Mouse (Mus musculus) megakaryocyte progenitor cell, adult 5-6 weeks (primary cell): ENCODE measurements around the gene Gm47289. TPM values are rescaled to one million over a fixed set of nuclear protein-coding genes. Genes with fewer than 3 reads are reported as not detected.
A peak's percentile ranks its signal among the peaks of the same experiment; 100 is the strongest.

Source experiments
- ATAC-seq: replicated peaks from 2 replicates; pipeline ENCODE4 v1.8.0; 2016; ENCODE audit warnings: mild to moderate bottlenecking, moderate TSS enrichment, inconsistent platforms; ENCODE audit not compliant: poor library complexity
- total RNA-seq, 2 experiments: library from RNA; stranded (forward) in 1 of 2; stranded (reverse) in 1 of 2; fragments of 157-497, 149-512 nt in 1 of 2; fragments of 200-1000 nt in 1 of 2; gene quantifications; 2 replicates each; pipeline versions ENCODE4 v1.2.3 to v1.2.4; 2015 to 2017

Gm47289 gene
- total RNA-seq (2015) (not detected in 2 replicates), total RNA-seq (2017) (not detected in 2 replicates)

DNA sequence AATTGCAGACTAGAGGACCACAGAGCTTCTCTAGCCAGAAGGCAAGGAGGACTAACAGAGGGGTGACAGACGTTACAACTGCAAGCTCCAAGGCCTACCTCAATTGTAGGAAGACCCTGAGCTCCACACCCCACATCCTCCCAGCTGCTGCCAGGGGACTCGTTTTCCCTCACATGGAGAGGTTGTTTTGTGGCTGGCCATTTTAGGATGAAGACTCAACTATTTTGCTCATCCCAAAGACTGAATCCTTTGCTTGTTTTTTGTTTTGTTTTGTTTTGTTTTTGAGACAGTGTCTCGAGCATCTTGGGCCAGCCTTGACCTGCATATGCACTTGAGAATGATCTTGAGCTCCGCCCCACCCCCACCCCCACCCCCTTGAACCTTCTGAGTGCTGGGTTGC is at the start of gene Gm47289:
TSS of gene Gm47289 (plus strand) at position 301 of the 400 bp plus-strand sequence.
- no peak for ATAC-seq

DNA sequence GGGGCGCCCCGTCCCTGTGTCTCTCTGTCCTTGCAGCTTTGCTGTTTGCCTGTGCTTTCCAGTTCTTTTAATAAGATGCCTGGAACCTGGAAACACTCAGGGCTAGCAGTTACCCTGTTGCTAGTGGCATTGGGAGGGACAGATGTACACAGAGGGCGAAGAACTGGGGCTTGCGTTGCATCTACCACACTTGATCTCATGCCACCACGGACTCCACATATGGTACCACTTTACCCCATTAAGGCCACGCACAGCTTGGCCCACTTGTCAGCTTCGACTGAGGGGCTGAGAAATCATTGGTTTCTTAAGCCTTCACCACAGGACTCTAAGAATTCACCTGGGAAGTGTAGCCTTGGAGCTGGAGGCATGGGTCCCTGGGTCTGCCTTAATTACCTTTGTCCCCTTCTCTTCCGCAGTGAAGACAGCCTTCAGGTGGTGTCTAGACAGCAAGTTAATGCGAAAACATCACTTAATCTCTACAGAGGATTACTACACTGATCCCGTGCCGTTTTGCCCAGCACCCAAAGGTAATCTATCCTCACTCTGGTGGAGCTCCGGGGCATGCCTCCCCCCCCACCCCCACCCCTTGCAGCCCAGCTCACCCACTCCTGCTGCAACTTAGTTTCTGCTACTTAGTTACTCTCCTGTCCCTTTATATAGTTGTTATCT is 49.1 kb upstream of the Gm47289 start:
- no peak for ATAC-seq

DNA sequence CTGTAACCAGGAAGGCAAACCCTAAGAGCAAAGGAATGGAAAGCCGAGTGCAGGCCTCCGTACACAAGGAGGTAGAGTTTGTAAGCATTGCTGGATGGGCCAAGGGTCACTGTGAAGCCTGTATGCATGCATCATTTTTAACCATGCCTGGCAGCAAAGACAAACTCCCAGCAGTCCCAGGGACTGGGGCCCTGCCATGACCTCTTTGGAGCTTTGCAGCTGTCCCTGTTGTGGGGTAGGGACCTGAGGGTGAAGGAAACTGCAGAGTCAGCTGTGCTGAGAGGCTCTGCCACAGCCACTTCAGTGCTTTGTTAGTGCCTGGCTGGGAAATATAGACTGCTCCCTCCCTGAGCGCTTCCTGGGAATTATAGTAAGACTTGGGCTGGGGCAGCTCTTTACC is 48.3 kb upstream of the Gm47289 start:
- ATAC-seq = no peak

GRCm38 (mm10) chr9:119114911-119115310 is 44.0 kb upstream of the Gm47289 start:
- ATAC-seq = no peak

DNA sequence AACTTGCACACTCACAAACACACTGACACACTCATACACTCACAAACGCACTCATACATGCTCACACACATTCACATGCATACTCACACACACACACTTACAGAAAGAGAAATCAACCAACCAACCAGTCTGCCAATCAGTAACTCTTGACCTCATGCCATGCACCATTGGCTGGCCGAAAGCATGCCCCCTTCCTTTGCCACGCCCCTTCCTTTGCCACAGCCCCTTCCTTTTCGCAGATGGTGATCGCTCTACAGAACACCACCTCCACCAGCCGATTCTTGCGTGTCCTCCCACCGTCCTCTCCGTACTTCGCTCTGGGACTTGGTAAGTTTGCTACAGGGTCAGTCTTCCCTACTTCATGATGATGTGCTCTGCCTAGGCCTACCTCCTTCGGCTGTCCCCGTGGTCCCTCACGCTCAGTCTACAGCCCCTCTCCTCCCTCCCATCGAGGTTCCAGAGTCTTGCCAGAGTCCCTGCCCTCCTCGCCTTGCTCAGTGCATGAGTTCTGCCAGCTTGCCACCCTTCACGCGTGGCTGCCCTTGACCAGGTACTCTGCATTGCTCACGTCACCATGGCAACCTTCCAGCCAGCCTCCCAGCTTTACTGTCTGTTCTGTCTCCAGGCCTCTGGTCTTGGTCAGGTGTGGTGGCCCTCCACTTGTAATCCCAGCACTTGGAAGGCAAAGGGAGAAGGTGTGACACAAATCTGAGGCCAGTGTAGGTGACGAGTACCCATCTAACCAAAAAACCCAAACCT is 39.4 kb upstream of the Gm47289 start:
- no peak for ATAC-seq

DNA sequence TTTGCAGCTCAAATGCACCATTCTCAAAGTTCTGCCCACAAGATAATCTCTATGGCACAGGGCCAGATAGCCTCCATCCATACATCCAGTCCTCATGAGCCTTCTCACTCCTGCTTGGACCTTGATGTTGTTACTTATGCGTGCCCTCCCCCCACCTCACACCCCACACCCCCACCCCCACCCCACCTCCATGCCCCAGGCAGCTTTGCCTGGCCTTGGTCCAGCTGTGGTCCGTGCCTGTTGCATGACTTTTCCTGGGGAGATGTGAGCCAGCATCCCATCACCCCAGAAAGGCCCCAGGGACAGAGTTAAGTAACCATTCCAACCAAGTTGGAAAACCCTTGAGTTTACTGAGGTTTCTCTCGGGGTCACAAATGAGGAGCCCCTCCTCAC is 38.8 kb upstream of the Gm47289 start:
- no peak for ATAC-seq

DNA sequence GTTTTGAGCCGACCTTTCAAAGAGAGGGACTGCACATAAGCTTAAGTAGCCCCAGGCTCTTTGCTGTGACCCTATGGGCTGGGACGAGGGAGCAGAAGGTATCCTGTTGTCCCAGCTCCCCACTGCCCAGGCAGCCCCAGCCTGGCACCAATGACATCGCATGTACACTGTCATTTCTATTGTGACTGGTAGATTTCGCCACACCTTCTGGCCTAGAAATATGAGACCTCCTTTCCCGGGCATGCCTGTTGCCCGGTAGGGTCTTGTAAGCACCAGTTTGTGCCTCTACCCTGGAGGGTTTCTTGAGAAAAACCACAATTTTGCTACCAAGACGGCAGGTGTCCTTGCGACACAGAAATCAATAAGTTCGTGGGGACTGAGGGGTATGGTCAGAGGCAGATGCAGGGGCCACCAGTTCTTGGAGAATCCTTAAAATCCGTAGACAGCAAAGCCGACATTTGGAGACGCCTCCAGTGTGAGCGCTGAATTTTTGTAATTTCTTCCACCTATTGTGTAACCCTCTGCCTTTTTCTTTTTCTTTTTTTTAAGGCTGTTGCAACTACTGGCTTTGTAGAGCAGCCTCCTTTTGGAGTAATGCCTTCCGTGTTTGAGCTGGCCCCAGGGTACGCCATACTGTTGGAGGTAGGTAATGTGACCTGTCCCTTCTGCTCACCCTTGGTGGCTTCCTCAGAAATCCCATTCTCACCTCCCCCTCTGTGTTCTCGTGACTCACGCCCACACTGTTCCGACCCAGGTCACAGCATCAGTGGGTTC is 36.2 kb upstream of the Gm47289 start:
- peak; percentile 69 for ATAC-seq

- no peak for ATAC-seq
These were observed 30.4 kb upstream of the Gm47289 start for GRCm38 (mm10) chr9:119128436-119129181.

DNA sequence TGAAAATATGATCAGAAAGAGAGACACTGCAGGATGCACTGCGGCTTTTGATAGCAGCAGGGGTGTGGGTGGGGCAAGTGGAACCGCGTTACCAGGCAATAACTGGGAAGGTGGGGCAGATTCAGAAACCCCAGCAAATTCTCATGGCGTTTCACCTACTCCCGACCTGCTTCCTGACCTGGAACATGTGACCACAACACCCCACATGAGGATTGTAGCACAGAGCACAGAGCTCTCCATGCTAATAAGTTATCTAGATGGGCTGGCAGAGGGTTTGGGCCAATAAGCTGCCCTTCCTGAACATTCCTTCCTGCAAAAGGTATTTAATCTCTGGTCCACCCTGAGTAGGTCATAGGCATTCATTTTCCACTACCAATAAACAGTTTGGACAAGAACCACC is 28.3 kb upstream of the Gm47289 start:
- no peak for ATAC-seq

DNA sequence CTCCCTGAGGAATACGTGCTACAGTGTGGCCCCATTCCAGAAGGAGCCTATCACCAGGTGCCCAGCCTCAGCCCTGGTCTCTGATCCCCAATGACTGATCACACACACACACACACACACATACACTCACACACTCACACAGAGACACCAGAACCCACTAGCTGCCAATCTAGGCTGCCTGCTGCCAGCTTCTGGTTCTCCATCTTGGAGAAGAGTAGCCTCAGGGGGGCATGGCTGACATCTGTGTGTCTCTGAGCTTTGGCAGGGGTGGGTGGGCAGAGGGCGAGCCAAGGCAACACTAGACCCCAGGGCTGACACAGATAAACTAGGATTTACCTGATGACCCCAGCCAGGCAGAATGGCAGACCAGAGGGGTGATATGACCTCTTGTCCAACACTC is 20.1 kb upstream of the Gm47289 start:
- ATAC-seq = no peak

- no peak for ATAC-seq
These were observed 16.9 kb upstream of the Gm47289 start for GRCm38 (mm10) chr9:119142066-119142465.

GRCm38 (mm10) chr9:119143372-119143771 is 15.6 kb upstream of the Gm47289 start:
- no peak for ATAC-seq

- no peak for ATAC-seq
These were observed 14.3 kb upstream of the Gm47289 start for GRCm38 (mm10) chr9:119144696-119145095.

DNA sequence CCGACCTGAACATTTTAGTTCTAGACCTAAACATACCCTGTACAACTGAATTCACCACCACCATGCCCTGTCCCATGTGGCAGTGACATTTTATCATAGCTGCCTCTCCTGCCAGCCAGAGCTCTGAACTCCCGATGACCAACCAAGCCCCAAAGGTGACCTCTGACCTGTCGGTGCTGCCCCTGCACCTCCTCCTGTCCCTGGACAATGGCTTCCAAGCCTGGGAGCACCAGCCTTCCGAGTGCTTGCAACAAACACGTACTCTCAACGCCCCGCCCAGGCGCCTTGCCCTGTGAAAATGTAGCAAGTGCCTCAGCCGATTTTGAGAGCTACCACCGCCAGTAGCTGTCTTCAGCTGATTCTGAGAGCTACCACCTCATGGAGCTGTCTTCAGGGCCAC is 13.8 kb upstream of the Gm47289 start:
- no peak for ATAC-seq

DNA sequence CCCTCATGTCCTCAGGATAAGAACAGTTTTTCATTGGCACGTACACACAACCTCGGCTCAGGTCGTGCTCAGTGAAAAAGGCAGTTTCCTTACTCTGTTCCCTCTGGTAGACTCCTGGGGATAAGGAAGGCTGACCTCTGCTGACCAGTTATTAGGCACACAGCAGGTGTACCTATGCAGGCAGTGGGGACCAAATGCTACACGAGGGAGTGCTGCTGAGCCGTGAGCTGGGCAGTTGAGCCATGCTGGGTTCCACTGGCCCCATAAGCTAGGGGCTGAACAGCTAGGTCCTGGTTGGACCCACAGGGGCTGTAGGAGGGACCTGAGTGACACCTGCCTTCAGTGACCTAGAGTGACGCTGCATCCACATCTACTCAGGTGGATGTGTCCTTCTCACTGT is 13.3 kb upstream of the Gm47289 start:
- no peak for ATAC-seq

DNA sequence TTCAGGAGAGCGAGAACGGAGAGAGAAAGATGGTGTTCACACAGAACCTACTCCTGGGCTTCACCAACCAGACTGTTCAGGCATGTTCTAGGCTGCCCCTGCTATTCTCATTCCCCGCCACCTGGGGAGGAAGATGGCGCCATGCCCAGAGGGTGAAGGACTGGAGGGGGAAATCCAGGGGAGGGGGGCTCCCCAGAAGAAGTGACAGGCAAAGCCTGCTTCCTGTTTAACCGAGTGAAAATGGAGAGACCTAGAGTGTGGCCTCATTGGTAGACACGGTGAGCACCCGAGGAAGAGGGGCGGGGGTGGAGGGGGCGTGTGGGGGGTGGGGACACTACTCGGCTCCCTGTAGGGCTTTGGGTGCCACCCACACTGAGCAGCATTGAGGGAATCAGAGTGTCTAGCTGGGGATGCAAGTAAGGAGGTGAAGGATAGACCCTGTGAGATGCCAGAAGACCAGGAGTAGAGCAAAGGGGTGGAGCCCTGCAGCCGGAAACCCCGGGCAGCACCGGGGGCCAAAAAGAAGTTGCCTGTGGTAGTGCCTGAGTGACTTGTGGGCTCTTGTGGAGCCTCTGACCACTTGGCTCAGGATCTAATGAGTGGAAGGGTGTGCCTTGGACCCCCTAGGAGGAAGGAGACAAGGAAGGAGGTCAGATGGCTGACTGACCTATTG is 12.7 kb upstream of the Gm47289 start:
- no peak for ATAC-seq

GRCm38 (mm10) chr9:119149601-119150000 is 9.4 kb upstream of the Gm47289 start:
- peak; percentile 70 for ATAC-seq

DNA sequence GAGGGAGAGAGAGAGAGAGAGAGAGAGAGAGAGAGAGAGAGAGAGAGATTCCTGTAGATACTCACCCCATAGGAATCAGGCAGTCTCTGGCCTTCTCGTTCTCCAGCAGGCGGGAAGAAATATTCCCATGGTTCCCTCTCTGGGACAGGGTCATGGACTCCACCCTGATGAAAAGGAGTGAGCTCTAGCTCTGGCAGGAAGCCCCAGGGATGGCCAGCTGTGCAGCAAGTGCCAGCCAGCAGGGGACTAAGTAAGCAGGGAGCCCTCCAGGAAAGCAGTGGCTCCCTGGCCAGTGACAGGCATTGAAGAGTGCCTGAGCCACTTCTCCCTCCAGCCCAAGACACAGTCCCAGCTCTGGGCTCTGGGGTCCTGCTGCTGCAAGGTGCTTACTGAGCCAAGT is 7.2 kb upstream of the Gm47289 start:
- no peak for ATAC-seq

DNA sequence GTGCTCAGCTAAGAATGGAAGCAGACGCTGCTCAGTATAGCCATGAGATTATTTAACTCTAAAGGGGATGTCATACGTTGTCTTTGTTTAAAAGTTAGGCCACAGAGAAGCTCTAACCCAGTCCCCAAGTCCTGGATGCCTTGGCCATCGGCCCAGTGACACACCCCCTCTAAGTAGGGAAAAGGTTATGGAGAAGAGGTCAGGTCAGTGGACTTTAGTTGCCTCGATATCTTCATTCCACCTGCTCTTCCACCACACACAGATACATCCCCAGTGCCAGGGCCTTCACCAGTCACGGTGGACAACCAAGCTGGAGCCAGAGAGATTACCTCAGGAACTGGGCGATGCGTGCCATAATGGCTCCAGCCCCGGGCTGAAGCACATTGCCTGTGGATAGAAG is 3.5 kb upstream of the Gm47289 start:
- ATAC-seq = no peak

DNA sequence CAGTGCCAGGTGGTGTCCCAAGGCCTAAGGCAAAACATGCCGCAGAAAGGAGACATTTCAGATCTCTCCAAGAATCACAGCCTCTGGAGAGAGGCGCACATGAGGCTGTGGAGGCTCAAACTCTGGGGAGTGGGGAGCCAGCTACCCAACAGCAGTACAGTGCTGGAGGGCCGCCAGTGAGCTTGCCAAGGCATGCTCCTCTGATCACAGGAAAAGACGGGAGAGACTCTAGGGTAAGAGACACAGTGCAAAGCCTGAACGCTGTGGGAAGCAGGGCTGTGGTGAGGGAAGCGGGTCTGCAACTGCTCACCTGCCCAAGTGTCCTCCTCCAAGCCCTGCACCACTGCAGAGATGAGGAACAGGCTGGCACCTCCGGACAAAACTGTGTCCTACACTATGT is 3.1 kb upstream of the Gm47289 start:
- ATAC-seq = no peak
